Mouse (Mus musculus): ENCODE results near the gene Spop.
"Not testable (repeated sequence)": the region's sequence is repeated elsewhere in the genome, so short reads cannot be mapped to it uniquely, and the experiment has no call there.

Gene Spop

GRCm38 (mm10) chr11:95391743-95392142, 22.1 kb upstream of the Spop start:
- DNase-seq = no peak

GRCm38 (mm10) chr11:95392223-95392667, 21.6 kb upstream of the Spop start:
- no peak for DNase-seq

GRCm38 (mm10) chr11:95392708-95393499, 21.0 kb upstream of the Spop start:
- DNase-seq = no peak

- no peak for DNase-seq
Observed at GRCm38 (mm10) chr11:95393500-95393816, 20.4 kb upstream of the Spop start.

- no peak for DNase-seq
Observed at GRCm38 (mm10) chr11:95394112-95394511, 19.8 kb upstream of the Spop start.

- DNase-seq = no peak
Observed at GRCm38 (mm10) chr11:95396548-95396947, 17.3 kb upstream of the Spop start.

GRCm38 (mm10) chr11:95397843-95398835, 15.7 kb upstream of the Spop start:
- DNase-seq = peak; percentile 78

- no peak for DNase-seq
Observed at GRCm38 (mm10) chr11:95399520-95400020, 14.3 kb upstream of the Spop start.

GRCm38 (mm10) chr11:95401568-95401967, 12.3 kb upstream of the Spop start:
- DNase-seq = no peak

GRCm38 (mm10) chr11:95402196-95402595, 11.7 kb upstream of the Spop start:
- no peak for DNase-seq

GRCm38 (mm10) chr11:95402658-95403101, 11.2 kb upstream of the Spop start:
- no peak for DNase-seq

GRCm38 (mm10) chr11:95403382-95404340, 10.2 kb upstream of the Spop start:
- DNase-seq = no peak

GRCm38 (mm10) chr11:95405771-95406170, 8.1 kb upstream of the Spop start:
- DNase-seq = no peak

- DNase-seq = not testable (repeated sequence)
Observed at GRCm38 (mm10) chr11:95406398-95406797, 7.5 kb upstream of the Spop start.

- DNase-seq = no peak
Observed at GRCm38 (mm10) chr11:95409450-95410112, 4.3 kb upstream of the Spop start.

GRCm38 (mm10) chr11:95411453-95412013, 2.3 kb upstream of the Spop start:
- no peak for DNase-seq

GRCm38 (mm10) chr11:95412615-95413014, 1.3 kb upstream of the Spop start:
- DNase-seq = no peak

GRCm38 (mm10) chr11:95414536-95415161, 769 bp downstream of the Spop start:
- DNase-seq = peak; percentile 93

GRCm38 (mm10) chr11:95415931-95416330, 2.1 kb downstream of the Spop start:
- DNase-seq = no peak

GRCm38 (mm10) chr11:95417341-95417740, 3.5 kb downstream of the Spop start:
- DNase-seq = no peak

Measured in kidney, adult 18-20 months (tissue).